Mouse (Mus musculus) cerebellum, adult 2 months (tissue): ENCODE data around the gene Lhb. TPM values are rescaled to one million over a fixed set of nuclear protein-coding genes. Genes with fewer than 3 reads are reported as not detected.

Experiments
- DNase-seq, 2 experiments: peaks; one replicate each; pipeline ENCODE4 v3.0.0; 2021
- H3K27ac ChIP-seq: fragments of 200-500 bp; 2 replicates; pipeline ENCODE4 v1.5.1; 2012; ENCODE audit warnings: low read length, control low read depth, inconsistent platforms; ENCODE audit not compliant: insufficient read depth
- H3K27me3 ChIP-seq: fragments of 200-500 bp; 2 replicates; pipeline ENCODE4 v1.6.1; 2012; ENCODE audit warnings: inconsistent platforms, mild to moderate bottlenecking, low read length, moderate library complexity; ENCODE audit not compliant: control insufficient read depth, insufficient read depth
- H3K4me1 ChIP-seq: fragments of 200-500 bp; 2 replicates; pipeline ENCODE4 v1.6.1; 2011; ENCODE audit warnings: low read length; ENCODE audit not compliant: control insufficient read depth, insufficient read depth
- H3K4me3 ChIP-seq: fragments of 200-500 bp; replicated peaks from 2 replicates; pipeline ENCODE3; 2011; ENCODE audit warnings: mild to moderate bottlenecking, low read depth, low read length, control low read depth; ENCODE audit not compliant: insufficient read depth
- CTCF ChIP-seq: fragments of 200-500 bp; IDR thresholded peaks from 2 replicates; pipeline ENCODE4 v1.5.1; 2011; ENCODE audit warnings: low read depth, mild to moderate bottlenecking, control low read depth, low read length, moderate library complexity, borderline replicate concordance; ENCODE audit not compliant: insufficient read depth
- POLR2A ChIP-seq: fragments of 200-500 bp; IDR thresholded peaks from 2 replicates; pipeline ENCODE4 v1.6.1; 2011; ENCODE audit warnings: low read length, control low read depth, borderline replicate concordance; ENCODE audit not compliant: insufficient read depth
- WGBS: fragments of 180-500 bp; shearing (Covaris S2); methylation state at CpG from one replicate; pipeline ENCODE4 v1.1.7; 2018; 5-methylcytosine and 5-hydroxymethylcytosine counted together
- polyA plus RNA-seq: library from polyadenylated mRNA; depleted of rRNA; stranded (reverse); fragments of >200 nt; gene quantifications from 2 replicates; pipeline ENCODE4 v1.2.3, GENCODE M21; 2012; rRNA removed

Gene Lhb
- polyA plus RNA-seq, 1 experiment = 0.59 TPM

GRCm38 (mm10) chr7:45465112-45465511 lies 44.5 kb downstream of the Lhb start:
- 90% methylated on average over 12 of the region's 12 CpGs for WGBS
- Histone ChIP-seq H3K4me1 (peaks cover 4% of the 10 kb centered on the region; the same call in 1 of the 2 replicates), H3K27ac (no peak overlapping the region), H3K27me3 (no peaks in the 10 kb centered on the region), H3K4me3 (no peak overlapping the region)
- no peak for DNase-seq
- TF ChIP-seq POLR2A (no peak), CTCF (no peak)

- H3K4me1 ChIP-seq = no peaks in the 10 kb centered on the region; the same call in 1 of the 2 replicates
- no peak overlapping the region for H3K27ac ChIP-seq
- WGBS = 33% methylated on average over 9 of the region's 9 CpGs
- peak overlapping the region; percentile 71 for H3K4me3 ChIP-seq
- peak in 1 of 2 experiments; percentile 37 for DNase-seq
- H3K27me3 ChIP-seq = no peaks in the 10 kb centered on the region
- TF ChIP-seq POLR2A = no peak
- TF ChIP-seq CTCF = no peak
These were observed 44.9 kb downstream of the Lhb start for GRCm38 (mm10) chr7:45465549-45465948.

- peak within 1 kb of the TSS; percentile 53; the same call in 1 of the 2 replicates for H3K27ac ChIP-seq
- peak; percentile 97 to 98 for DNase-seq
- WGBS = under 1% methylated on average over 58 of the region's 58 CpGs
- no peaks in the 10 kb centered on the region; the same call in 1 of the 2 replicates for H3K4me1 ChIP-seq
- TF ChIP-seq CTCF (no peak), POLR2A (peak; percentile 90)
- H3K27me3 ChIP-seq = no peaks in the 10 kb centered on the region
- H3K4me3 ChIP-seq = peak within 1 kb of the TSS; percentile 71
These were observed 45.9 kb downstream of the Lhb start, which contains the start of gene Bax for GRCm38 (mm10) chr7:45466283-45467089. TSS of gene Bax (minus strand) at chr7:45466898.

- H3K27me3 ChIP-seq = no peaks in the 10 kb centered on the region
- TF ChIP-seq CTCF (no peak), POLR2A (no peak)
- 0 out of 2 replicates have a peak overlapping the region, but pooled peaks have one; percentile 34 for H3K27ac ChIP-seq
- 37% methylated on average over 7 of the region's 7 CpGs for WGBS
- no peak for DNase-seq
- no peaks in the 10 kb centered on the region; the same call in 1 of the 2 replicates for H3K4me1 ChIP-seq
- H3K4me3 ChIP-seq = peak overlapping the region; percentile 71
These were observed 46.6 kb downstream of the Lhb start for GRCm38 (mm10) chr7:45467090-45467670.

GRCm38 (mm10) chr7:45470869-45471268 lies 50.2 kb downstream of the Lhb start:
- peak; percentile 42; the same call in 1 of the 2 replicates for TF ChIP-seq CTCF
- no peak for TF ChIP-seq POLR2A
- DNase-seq = peak; percentile 64 to 75
- Histone ChIP-seq H3K4me3 (no peak overlapping the region), H3K27ac (no peak overlapping the region), H3K27me3 (no peaks in the 10 kb centered on the region), H3K4me1 (no peaks in the 10 kb centered on the region)
- 5% methylated on average over 3 of the region's 3 CpGs for WGBS

Other genes starting within 250 kb of the Lhb start
- 0.54 and 0.57 TPM in 2 replicates for gene Gfy, start 241.3 kb upstream of the Lhb start, polyA plus RNA-seq
- gene Pth2, start 239.8 kb upstream of the Lhb start, polyA plus RNA-seq = not detected in 2 replicates
- 1.9 and 2.4 TPM in 2 replicates for gene Ccdc155, start 215.9 kb upstream of the Lhb start, polyA plus RNA-seq
- 0.36 and 0.51 TPM in 2 replicates for gene Dkkl1, start 208.7 kb upstream of the Lhb start, polyA plus RNA-seq
- gene Tead2, start 205.1 kb upstream of the Lhb start, polyA plus RNA-seq = 4.7 and 5.0 TPM in 2 replicates
- gene Cd37, start 181.7 kb upstream of the Lhb start, polyA plus RNA-seq = 3.1 and 4.3 TPM in 2 replicates
- 2.6 and 3.1 TPM in 2 replicates for gene Slc6a16, start 179.7 kb upstream of the Lhb start, polyA plus RNA-seq
- not detected in 2 replicates for gene Slc6a21, start 143.3 kb upstream of the Lhb start, polyA plus RNA-seq
- 17.5 and 18.9 TPM in 2 replicates for gene Trpm4, start 87.0 kb upstream of the Lhb start, polyA plus RNA-seq
- 0.11 and 0.31 TPM in 2 replicates for gene Hrc, start 85.5 kb upstream of the Lhb start, polyA plus RNA-seq
- gene Ppfia3, start 53.8 kb upstream of the Lhb start, polyA plus RNA-seq = 84.3 and 85.9 TPM in 2 replicates
- gene Lin7b, start 50.2 kb upstream of the Lhb start, polyA plus RNA-seq = 92.6 and 103 TPM in 2 replicates
- 807 and 849 TPM in 2 replicates for gene Snrnp70, start 25.1 kb upstream of the Lhb start, polyA plus RNA-seq
- not detected in 2 replicates for gene Kcna7, start 15.2 kb upstream of the Lhb start, polyA plus RNA-seq
- 0.07 and 0.29 TPM in 2 replicates for gene Ntf5, start 7.1 kb upstream of the Lhb start, polyA plus RNA-seq
- gene Gys1, start 14.0 kb downstream of the Lhb start, polyA plus RNA-seq = 24.4 and 24.8 TPM in 2 replicates
- gene Ruvbl2, start 17.3 kb downstream of the Lhb start, polyA plus RNA-seq = 56.8 TPM in 2 replicates
- 463 and 480 TPM in 2 replicates for gene Ftl1, start 39.1 kb downstream of the Lhb start, polyA plus RNA-seq
- gene Bax, start 46.1 kb downstream of the Lhb start, polyA plus RNA-seq = 102 and 103 TPM in 2 replicates
- 0.10 TPM in 1 of 2 replicates, not detected in the other for gene Tulp2, start 61.1 kb downstream of the Lhb start, polyA plus RNA-seq
- gene Gm45808, start 66.0 kb downstream of the Lhb start, polyA plus RNA-seq = 0.33 TPM in 1 of 2 replicates, not detected in the other
- 4.7 and 5.6 TPM in 2 replicates for gene Dhdh, start 68.0 kb downstream of the Lhb start, polyA plus RNA-seq
- gene Nucb1, start 89.6 kb downstream of the Lhb start, polyA plus RNA-seq = 136 and 150 TPM in 2 replicates
- gene Ppp1r15a, start 105.4 kb downstream of the Lhb start, polyA plus RNA-seq = 26.7 and 28.5 TPM in 2 replicates
- gene Plekha4, start 105.5 kb downstream of the Lhb start, polyA plus RNA-seq = 1.2 and 1.3 TPM in 2 replicates
- 1.3 and 1.9 TPM in 2 replicates for gene Hsd17b14, start 134.1 kb downstream of the Lhb start, polyA plus RNA-seq
- gene Bcat2, start 149.3 kb downstream of the Lhb start, polyA plus RNA-seq = 21.1 and 24.2 TPM in 2 replicates
- gene Fgf21, start 194.7 kb downstream of the Lhb start, polyA plus RNA-seq = not detected in 2 replicates
- gene Fut1, start 196.5 kb downstream of the Lhb start, polyA plus RNA-seq = 0.07 and 0.08 TPM in 2 replicates
- 0.08 and 0.18 TPM in 2 replicates for gene Izumo1, start 201.0 kb downstream of the Lhb start, polyA plus RNA-seq
- gene Rasip1, start 206.7 kb downstream of the Lhb start, polyA plus RNA-seq = 7.6 and 7.7 TPM in 2 replicates
- gene Mamstr, start 219.2 kb downstream of the Lhb start, polyA plus RNA-seq = 7.1 and 9.8 TPM in 2 replicates
- gene Fut2, start 245.6 kb downstream of the Lhb start, polyA plus RNA-seq = 1.4 and 1.7 TPM in 2 replicates